Mouse (Mus musculus): Measurements from ENCODE around the gene Npm1. TPM values are rescaled to one million over a fixed set of nuclear protein-coding genes. Genes with fewer than 3 reads are reported as not detected.

The Npm1 gene
- polyA plus RNA-seq, 1 experiment from 2014 or later = 277 TPM

DNA sequence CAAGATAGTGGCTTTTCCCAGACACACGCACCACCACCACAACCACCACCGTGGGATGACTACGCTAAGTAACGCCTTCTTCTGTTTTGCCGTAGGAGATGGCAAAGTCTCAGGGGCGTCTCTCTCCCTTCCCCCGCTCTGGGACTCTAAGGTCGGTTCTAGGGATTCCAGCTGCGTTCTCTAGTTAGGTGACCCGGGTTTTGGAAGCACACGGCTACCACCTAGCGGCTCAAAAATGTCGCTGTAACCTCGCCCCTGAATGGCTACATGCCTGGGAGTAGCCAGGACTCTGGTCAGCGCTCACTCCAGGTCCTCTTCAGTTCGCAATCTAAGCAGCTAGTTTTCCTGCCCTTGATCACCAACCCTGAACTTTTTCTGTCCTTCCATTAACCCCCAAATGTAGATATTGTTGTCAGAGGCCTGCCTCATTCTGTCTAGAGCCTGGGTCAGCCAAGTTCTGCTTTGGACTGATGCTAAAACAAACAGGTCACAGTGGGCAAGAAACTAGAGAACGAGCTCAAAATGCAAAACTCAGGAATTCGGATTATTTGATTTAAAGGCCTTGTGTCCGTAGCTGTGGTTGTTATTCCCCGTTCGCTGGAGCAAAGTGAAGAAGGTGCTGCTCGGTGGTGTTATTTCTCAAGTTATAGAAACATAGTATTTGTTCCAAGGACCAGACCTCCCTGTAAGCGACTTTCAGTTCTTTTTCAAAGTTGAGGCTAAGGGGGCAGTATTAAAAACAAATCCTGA is 14.5 kb downstream of the Npm1 start:
- no peak overlapping the region for H3K9ac ChIP-seq (replicated peaks; ENCODE audit: low read depth)
- WGBS = 5% methylated on average over 23 of the region's 23 CpGs

DNA sequence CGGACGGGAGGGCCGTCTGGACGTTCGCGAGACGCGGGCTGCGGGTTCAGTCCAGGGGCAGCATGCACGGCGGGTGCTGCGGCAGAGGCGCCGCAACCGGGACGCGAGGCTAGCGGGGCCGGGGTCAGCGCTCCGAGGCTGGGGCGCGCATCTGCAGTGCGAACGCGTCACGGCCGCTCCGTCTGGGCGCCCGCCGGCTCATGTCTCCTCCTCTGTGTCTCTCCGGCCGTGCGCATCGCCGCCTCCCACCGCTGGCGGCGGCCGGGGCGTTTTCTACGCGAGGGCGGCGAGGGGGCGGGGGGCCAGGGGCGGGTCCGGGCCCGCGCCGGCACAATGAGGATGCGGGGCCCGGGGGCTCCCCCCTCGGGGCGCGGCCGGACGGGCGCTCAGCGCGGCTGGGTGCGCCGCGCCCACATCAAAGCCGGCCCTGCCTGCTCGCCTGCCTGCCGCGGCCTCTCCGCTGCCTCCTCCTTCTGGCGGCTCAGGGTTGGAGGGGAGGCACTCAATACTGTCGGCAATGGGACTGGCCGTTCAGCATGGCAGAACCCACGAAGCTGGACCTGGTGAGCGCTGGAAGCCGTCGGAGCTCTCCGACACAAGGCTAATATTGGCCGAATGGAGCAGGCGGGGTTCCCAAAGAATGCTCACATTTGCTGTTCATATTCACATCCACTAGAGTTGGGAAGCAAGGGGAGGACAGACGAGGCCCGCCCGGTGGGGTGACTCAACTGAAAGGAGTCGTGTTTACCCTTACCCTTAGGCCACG is 15.3 kb downstream of the Npm1 start:
- no peaks in the 10 kb centered on the region; the same call in 1 of the 2 replicates for H3K4me1 ChIP-seq (ENCODE audit: insufficient read depth, low read depth, low read length)
- H3K27me3 ChIP-seq (replicated peaks; ENCODE audit: insufficient read depth, low read length) = 0 out of 2 replicates have a peak, but pooled peaks cover 8% of the 10 kb centered on the region
- H3K4me3 ChIP-seq (ENCODE audit: low read depth, low read length) = peak overlapping the region; percentile 51
- H3K9me3 ChIP-seq (ENCODE audit: low read length) = no peaks in the 10 kb centered on the region
- peak; percentile 61 for DNase-seq (ENCODE audit: low spot score)
- TF ChIP-seq CTCF (IDR thresholded peaks at IDR 0.05) (no peak; the same call in 1 of the 2 replicates), EP300 (IDR thresholded peaks at IDR 0.05) (no peak)
- peak overlapping the region; percentile 73 for H3K27ac ChIP-seq (ENCODE audit: low read length)
- peak overlapping the region; percentile 93 for H3K4me2 ChIP-seq (replicated peaks; ENCODE audit: low read depth, low read length)
- 0 out of 2 replicates have a peak overlapping the region, but pooled peaks have one; percentile 16 for H3K9ac ChIP-seq (replicated peaks; ENCODE audit: low read depth)
- no peaks in the 10 kb centered on the region; the same call in 1 of the 2 replicates for H3K36me3 ChIP-seq (ENCODE audit: insufficient read depth, low read length)
- ATAC-seq = peak; percentile 62
- under 1% methylated on average over 63 of the region's 85 CpGs for WGBS

More for the DNA sequence above, 14.5 kb downstream of the Npm1 start:
- Histone ChIP-seq H3K4me3 (ENCODE audit: low read depth, low read length) (peak overlapping the region; percentile 51), H3K27ac (ENCODE audit: low read length) (peak overlapping the region; percentile 73; the same call in 1 of the 2 replicates), H3K4me2 (replicated peaks; ENCODE audit: low read depth, low read length) (peak overlapping the region; percentile 93), H3K27me3 (replicated peaks; ENCODE audit: insufficient read depth, low read length) (0 out of 2 replicates have a peak, but pooled peaks cover 8% of the 10 kb centered on the region), H3K9me3 (ENCODE audit: low read length) (no peaks in the 10 kb centered on the region), H3K4me1 (ENCODE audit: insufficient read depth, low read depth, low read length) (no peaks in the 10 kb centered on the region; the same call in 1 of the 2 replicates), H3K36me3 (ENCODE audit: insufficient read depth, low read length) (peaks cover 3% of the 10 kb centered on the region; the same call in 1 of the 2 replicates)
- DNase-seq (ENCODE audit: low spot score) (peak; percentile 95), ATAC-seq (peak; percentile 80)
- TF ChIP-seq CTCF (IDR thresholded peaks at IDR 0.05) (peak; percentile 88), EP300 (IDR thresholded peaks at IDR 0.05) (no peak)

DNA sequence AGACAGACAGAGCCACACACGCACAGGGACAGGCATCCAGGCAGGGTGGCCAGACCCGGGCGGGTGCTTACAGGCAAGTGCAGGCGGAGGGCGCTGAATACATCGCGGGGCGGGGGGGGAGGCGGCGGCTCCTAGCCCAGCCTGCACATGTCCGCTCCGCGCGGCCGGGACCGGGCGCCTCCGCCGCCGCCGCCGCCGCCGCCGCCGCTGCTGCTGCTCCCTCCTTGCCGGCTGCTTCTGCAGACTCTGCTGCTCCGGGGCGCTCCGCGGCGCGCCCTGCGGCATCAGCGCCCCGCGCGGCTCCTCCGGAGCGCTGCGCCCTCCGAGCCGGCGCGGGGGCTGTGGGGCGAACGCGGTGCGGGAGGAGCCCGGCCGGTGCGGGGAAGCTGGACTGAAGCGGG is 15.8 kb downstream of the Npm1 start, which contains the start of gene Fgf18:
TSS of gene Fgf18 (minus strand) at position 230 of the 401 bp plus-strand sequence.
- ATAC-seq (peak; percentile 17), DNase-seq (ENCODE audit: low spot score) (peak; percentile 53)
- Histone ChIP-seq H3K9ac (replicated peaks; ENCODE audit: low read depth) (0 out of 2 replicates have a peak within 1 kb of the TSS, but pooled peaks have one; percentile 16), H3K36me3 (ENCODE audit: insufficient read depth, low read length) (no peaks in the 10 kb centered on the region; the same call in 1 of the 2 replicates), H3K9me3 (ENCODE audit: low read length) (no peaks in the 10 kb centered on the region), H3K27me3 (replicated peaks; ENCODE audit: insufficient read depth, low read length) (0 out of 2 replicates have a peak, but pooled peaks cover 8% of the 10 kb centered on the region), H3K4me2 (replicated peaks; ENCODE audit: low read depth, low read length) (peak within 1 kb of the TSS; percentile 93), H3K27ac (ENCODE audit: low read length) (peak within 1 kb of the TSS; percentile 73), H3K4me3 (ENCODE audit: low read depth, low read length) (peak within 1 kb of the TSS; percentile 51), H3K4me1 (ENCODE audit: insufficient read depth, low read depth, low read length) (no peaks in the 10 kb centered on the region; the same call in 1 of the 2 replicates)
- no peak for TF ChIP-seq CTCF (IDR thresholded peaks at IDR 0.05)
- no peak for TF ChIP-seq EP300 (IDR thresholded peaks at IDR 0.05)
- 0% methylated on average over 6 of the region's 53 CpGs for WGBS

GRCm38 (mm10) chr11:33146651-33147131 is 16.3 kb downstream of the Npm1 start:
- H3K4me3 ChIP-seq (ENCODE audit: low read depth, low read length) = peak overlapping the region; percentile 51
- H3K27ac ChIP-seq (ENCODE audit: low read length) = peak overlapping the region; percentile 73
- H3K4me2 ChIP-seq (replicated peaks; ENCODE audit: low read depth, low read length) = peak overlapping the region; percentile 93
- TF ChIP-seq CTCF (IDR thresholded peaks at IDR 0.05) (no peak), EP300 (IDR thresholded peaks at IDR 0.05) (no peak)
- DNase-seq (ENCODE audit: low spot score) = peak; percentile 28
- 2% methylated on average over 29 of the region's 30 CpGs for WGBS
- 0 out of 2 replicates have a peak, but pooled peaks cover 8% of the 10 kb centered on the region for H3K27me3 ChIP-seq (replicated peaks; ENCODE audit: insufficient read depth, low read length)
- no peaks in the 10 kb centered on the region for H3K9me3 ChIP-seq (ENCODE audit: low read length)
- ATAC-seq = peak; percentile 16
- H3K36me3 ChIP-seq (ENCODE audit: insufficient read depth, low read length) = no peaks in the 10 kb centered on the region; the same call in 1 of the 2 replicates
- H3K9ac ChIP-seq (replicated peaks; ENCODE audit: low read depth) = no peak overlapping the region
- H3K4me1 ChIP-seq (ENCODE audit: insufficient read depth, low read depth, low read length) = no peaks in the 10 kb centered on the region; the same call in 1 of the 2 replicates

- peak; percentile 86 for DNase-seq (ENCODE audit: low spot score)
- Histone ChIP-seq H3K27ac (ENCODE audit: low read length) (no peak overlapping the region), H3K4me2 (replicated peaks; ENCODE audit: low read depth, low read length) (peak overlapping the region; percentile 93), H3K27me3 (replicated peaks; ENCODE audit: insufficient read depth, low read length) (0 out of 2 replicates have a peak, but pooled peaks cover 8% of the 10 kb centered on the region), H3K9ac (replicated peaks; ENCODE audit: low read depth) (no peak overlapping the region), H3K9me3 (ENCODE audit: low read length) (no peaks in the 10 kb centered on the region), H3K4me1 (ENCODE audit: insufficient read depth, low read depth, low read length) (no peaks in the 10 kb centered on the region; the same call in 1 of the 2 replicates), H3K36me3 (ENCODE audit: insufficient read depth, low read length) (no peaks in the 10 kb centered on the region; the same call in 1 of the 2 replicates), H3K4me3 (ENCODE audit: low read depth, low read length) (peak overlapping the region; percentile 51; the same call in 1 of the 2 replicates)
- ATAC-seq = peak; percentile 11; the same call in 1 of the 2 replicates
- WGBS = 8% methylated on average over 9 of the region's 9 CpGs
- TF ChIP-seq CTCF (IDR thresholded peaks at IDR 0.05) = no peak
- TF ChIP-seq EP300 (IDR thresholded peaks at IDR 0.05) = no peak
Observed at GRCm38 (mm10) chr11:33146143-33146497, 16.9 kb downstream of the Npm1 start.

Measured in lung, postnatal 0 days (tissue).